Mouse (Mus musculus): ENCODE data around the gene Rnaset2b.
"Not testable (repeated sequence)": the region's sequence is repeated elsewhere in the genome, so short reads cannot be mapped to it uniquely, and the experiment has no call there.

Gene Rnaset2b

GRCm38 (mm10) chr17:6970334-6970733 is at the start of gene Rnaset2b:
Gene Rnaset2b (plus strand): TSS chr17:6970634.
- DNase-seq (ENCODE audit: extremely low read depth, insufficient read length, low spot score): not testable (repeated sequence)

GRCm38 (mm10) chr17:6931625-6932024 is 38.8 kb upstream of the Rnaset2b start:
- not testable (repeated sequence) for DNase-seq (ENCODE audit: extremely low read depth, insufficient read length, low spot score)

- not testable (repeated sequence) for DNase-seq (ENCODE audit: extremely low read depth, insufficient read length, low spot score)
Measured at GRCm38 (mm10) chr17:6942560-6942959, 27.9 kb upstream of the Rnaset2b start.

- DNase-seq (ENCODE audit: extremely low read depth, insufficient read length, low spot score): not testable (repeated sequence)
Measured at GRCm38 (mm10) chr17:6947637-6947983, 22.8 kb upstream of the Rnaset2b start.

DNA sequence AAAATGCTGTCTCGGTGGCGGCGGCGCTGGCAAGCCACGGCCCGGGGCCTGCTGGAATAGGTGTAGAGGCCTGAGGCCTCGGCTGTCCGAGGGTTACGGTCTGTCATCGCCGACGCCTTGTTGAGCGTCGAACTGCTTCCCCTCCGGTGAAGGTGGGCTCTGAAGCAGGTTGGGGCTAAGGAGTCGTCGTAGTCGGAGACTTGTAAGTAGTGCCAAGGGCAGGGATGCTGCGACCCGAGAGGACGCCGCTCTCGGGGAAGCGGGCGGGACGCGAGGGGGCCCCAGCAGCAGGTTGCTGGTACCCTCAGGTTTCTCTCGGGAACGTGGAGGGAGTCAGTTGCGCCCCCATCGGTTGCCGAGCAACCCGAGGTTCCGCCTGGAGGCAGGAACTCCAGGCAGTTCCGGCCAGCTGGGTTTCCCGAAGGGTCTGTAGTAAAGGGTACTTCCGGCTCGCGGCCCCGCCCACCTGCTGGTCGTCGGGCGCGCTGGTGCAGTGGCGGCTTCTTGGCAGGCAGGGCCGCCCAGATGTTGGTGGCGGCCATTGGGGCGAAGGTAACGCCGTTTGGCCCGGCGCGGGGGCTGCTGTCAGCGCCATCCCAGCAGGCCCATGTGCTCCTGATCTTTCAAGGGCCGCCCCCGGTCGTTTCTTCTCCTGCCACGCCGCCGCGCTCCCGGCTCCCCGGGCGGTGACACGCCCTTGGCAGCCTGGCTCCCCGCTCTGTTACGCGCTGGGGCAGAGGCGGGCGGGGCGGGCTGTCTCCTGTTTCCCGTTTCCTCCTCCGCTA is 22.3 kb upstream of the Rnaset2b start, which contains the start of gene Rsph3b:
TSS of gene Rsph3b (minus strand) at position 699 of the 785 bp plus-strand sequence.
- peak; percentile 91 for DNase-seq (ENCODE audit: extremely low read depth, insufficient read length, low spot score)

- DNase-seq (ENCODE audit: extremely low read depth, insufficient read length, low spot score): not testable (repeated sequence)
Measured at GRCm38 (mm10) chr17:6948769-6949228, 21.6 kb upstream of the Rnaset2b start.

DNA sequence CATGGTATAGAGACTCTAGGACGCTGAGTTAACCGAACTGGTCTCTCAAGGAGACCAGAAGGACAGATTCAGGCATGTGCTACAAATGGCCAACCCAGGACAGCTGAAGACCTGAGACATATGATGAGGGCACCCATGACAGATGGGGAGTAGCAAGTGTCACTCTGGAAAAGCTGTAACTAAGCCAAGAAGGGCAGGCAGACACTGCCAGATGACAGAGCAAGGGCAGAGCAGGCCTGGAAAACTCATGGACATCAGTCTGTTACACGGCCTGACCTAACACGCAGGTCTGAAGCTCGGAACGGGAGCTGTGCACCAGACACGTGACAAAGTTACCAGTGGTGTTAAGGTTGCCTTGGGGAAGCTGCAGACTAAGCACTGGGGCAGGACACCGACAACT is 11.6 kb upstream of the Rnaset2b start:
- not testable (repeated sequence) for DNase-seq (ENCODE audit: extremely low read depth, insufficient read length, low spot score)

- not testable (repeated sequence) for DNase-seq (ENCODE audit: extremely low read depth, insufficient read length, low spot score)
Measured at GRCm38 (mm10) chr17:6959543-6960259, 10.7 kb upstream of the Rnaset2b start.

- DNase-seq (ENCODE audit: extremely low read depth, insufficient read length, low spot score): not testable (repeated sequence)
Measured at GRCm38 (mm10) chr17:6960349-6960748, 10.1 kb upstream of the Rnaset2b start.

DNA sequence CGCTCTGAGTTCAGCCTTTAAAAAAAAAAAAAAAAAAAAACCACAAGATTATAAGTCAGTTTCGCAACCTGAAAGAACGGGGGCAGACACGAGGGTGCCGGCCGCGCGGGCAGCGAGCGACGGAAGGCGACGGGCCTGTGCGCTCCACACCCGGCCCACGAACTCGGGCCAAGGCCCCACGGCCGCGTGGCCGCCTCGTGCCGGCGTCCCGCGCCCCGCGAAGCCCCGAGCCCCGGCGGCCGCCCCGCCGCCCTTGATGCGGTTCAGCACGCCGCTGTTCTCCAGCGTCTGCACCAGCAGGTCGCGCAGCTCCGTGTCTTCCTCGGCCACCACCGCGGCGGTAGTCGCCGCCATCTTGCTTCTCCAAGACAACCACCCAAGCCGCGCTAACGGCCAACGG is 9.7 kb upstream of the Rnaset2b start, which contains the start of gene Tagap1:
TSS of gene Tagap1 (minus strand) at position 381 of the 400 bp plus-strand sequence.
- DNase-seq (ENCODE audit: extremely low read depth, insufficient read length, low spot score): peak; percentile 53

GRCm38 (mm10) chr17:6961181-6962000 is 9.0 kb upstream of the Rnaset2b start:
- DNase-seq (ENCODE audit: extremely low read depth, insufficient read length, low spot score): peak; percentile 62

DNA sequence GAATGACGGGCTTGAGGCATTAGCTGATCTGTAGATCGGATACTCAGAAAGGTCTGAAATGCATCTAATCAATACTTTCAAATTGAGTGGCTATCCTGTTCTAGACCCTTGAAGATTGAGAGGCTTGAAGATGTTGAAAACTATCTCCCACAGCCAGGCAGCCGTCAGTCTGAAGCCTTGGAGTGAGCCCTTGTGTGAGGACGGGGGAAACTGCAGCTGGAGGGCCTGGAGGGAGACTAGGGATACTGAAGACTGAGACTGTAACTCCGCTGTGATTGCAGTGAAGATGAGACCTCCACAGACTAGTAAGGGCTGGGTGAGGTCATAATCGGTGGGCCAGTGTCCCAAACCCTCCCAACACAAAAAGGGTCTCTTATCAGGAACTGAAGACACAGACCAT is 8.1 kb upstream of the Rnaset2b start:
- not testable (repeated sequence) for DNase-seq (ENCODE audit: extremely low read depth, insufficient read length, low spot score)

DNA sequence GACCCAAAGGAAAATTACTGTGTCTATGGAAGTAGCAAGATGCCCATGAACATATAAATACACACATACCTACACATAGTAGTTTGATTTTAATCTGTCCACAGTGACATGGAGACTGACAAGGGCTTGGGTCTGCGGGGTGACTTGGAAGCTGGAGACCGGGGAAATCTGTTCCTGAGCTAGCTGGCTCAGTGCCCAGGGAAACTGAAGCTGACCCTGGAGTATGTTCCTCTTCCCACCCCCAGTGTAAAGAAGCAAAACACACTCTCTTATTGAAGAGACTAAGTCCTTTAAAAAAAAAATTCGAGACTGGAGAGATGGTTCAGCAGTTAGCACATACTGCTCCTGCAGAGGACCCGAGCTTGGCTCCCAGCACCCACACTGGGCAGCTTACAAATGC is 7.5 kb upstream of the Rnaset2b start:
- not testable (repeated sequence) for DNase-seq (ENCODE audit: extremely low read depth, insufficient read length, low spot score)

GRCm38 (mm10) chr17:6965364-6965763 is 5.1 kb upstream of the Rnaset2b start:
- not testable (repeated sequence) for DNase-seq (ENCODE audit: extremely low read depth, insufficient read length, low spot score)

GRCm38 (mm10) chr17:6967673-6968072 is 2.8 kb upstream of the Rnaset2b start:
- not testable (repeated sequence) for DNase-seq (ENCODE audit: extremely low read depth, insufficient read length, low spot score)

- not testable (repeated sequence) for DNase-seq (ENCODE audit: extremely low read depth, insufficient read length, low spot score)
Measured at GRCm38 (mm10) chr17:6971238-6971637, 804 bp downstream of the Rnaset2b start.

DNA sequence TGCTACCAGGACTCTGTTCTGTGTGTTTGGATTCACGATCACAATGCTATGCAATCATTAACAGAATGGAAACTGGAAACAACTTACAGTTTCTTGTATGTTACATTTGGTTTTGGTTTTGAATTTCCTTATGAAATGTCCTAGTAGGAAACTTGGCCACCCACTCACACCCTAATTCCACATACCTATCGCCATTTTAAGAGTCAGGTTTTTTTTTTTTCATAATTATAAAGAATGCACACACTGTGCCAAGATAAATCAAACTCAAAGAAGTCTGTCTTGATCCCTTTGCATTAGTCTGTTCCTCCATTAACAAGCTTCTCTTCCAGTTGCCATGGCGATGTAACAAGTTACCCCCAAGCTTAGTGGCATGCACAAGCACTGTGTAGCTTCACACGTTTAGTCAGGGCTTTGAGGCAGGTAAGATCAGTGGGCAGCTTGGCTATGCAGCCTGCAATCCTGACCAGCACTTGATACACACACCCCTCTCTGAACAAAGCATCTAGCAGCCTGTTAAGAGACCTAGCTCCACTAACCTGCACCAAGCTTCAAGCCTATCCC is 2.5 kb downstream of the Rnaset2b start:
- not testable (repeated sequence) for DNase-seq (ENCODE audit: extremely low read depth, insufficient read length, low spot score)

- not testable (repeated sequence) for DNase-seq (ENCODE audit: extremely low read depth, insufficient read length, low spot score)
Measured at GRCm38 (mm10) chr17:6974985-6975384, 4.6 kb downstream of the Rnaset2b start.

GRCm38 (mm10) chr17:6978287-6979248 is 8.1 kb downstream of the Rnaset2b start, which contains the start of gene Gm49721:
Gene Gm49721 (plus strand): TSS chr17:6978904.
- peak; percentile 61 for DNase-seq (ENCODE audit: extremely low read depth, insufficient read length, low spot score)

Data from 3134 (cell line).